Mouse (Mus musculus) liver, adult 2 months (tissue): ENCODE measurements around the gene Hfe. TPM values are rescaled to one million over a fixed set of nuclear protein-coding genes. Genes with fewer than 3 reads are reported as not detected.
"Not testable (repeated sequence)": the region's sequence is repeated elsewhere in the genome, so short reads cannot be mapped to it uniquely, and the experiment has no call there.

Experiments
- DNase-seq: peaks from one replicate; pipeline ENCODE4 v3.0.0-alpha.2; 2011; ENCODE audit warnings: low read depth, low spot score; ENCODE audit errors: extremely low read depth
- H3K27ac ChIP-seq: fragments of 200-500 bp; replicated peaks from 2 replicates; pipeline ENCODE4 v1.5.1; 2012; ENCODE audit warnings: low read depth, mild to moderate bottlenecking, control low read depth, inconsistent platforms, low read length; ENCODE audit not compliant: insufficient read depth
- H3K27me3 ChIP-seq: fragments of 200-500 bp; 2 replicates; pipeline ENCODE4 v1.6.1; 2012; ENCODE audit warnings: mild to moderate bottlenecking, moderate library complexity, low read length, inconsistent platforms; ENCODE audit not compliant: control insufficient read depth, insufficient read depth
- H3K36me3 ChIP-seq: fragments of 200-500 bp; 2 replicates; pipeline ENCODE4 v1.6.1; 2012; ENCODE audit warnings: low read length, inconsistent platforms; ENCODE audit not compliant: control insufficient read depth, insufficient read depth
- H3K4me1 ChIP-seq: fragments of 200-500 bp; 2 replicates; pipeline ENCODE4 v1.6.1; 2011; ENCODE audit warnings: low read length; ENCODE audit not compliant: control insufficient read depth, insufficient read depth
- H3K4me3 ChIP-seq: fragments of 200-500 bp; 2 replicates; pipeline ENCODE4 v1.5.1; 2011; ENCODE audit warnings: low read depth, mild to moderate bottlenecking, control low read depth, low read length, moderate library complexity; ENCODE audit not compliant: insufficient read depth
- H3K79me2 ChIP-seq: fragments of 200-500 bp; 2 replicates; pipeline ENCODE4 v1.6.1; 2012; ENCODE audit warnings: inconsistent platforms, mild to moderate bottlenecking, low read length, moderate library complexity; ENCODE audit not compliant: control insufficient read depth, insufficient read depth
- H3K9ac ChIP-seq: fragments of 200-500 bp; 2 replicates; pipeline ENCODE4 v1.6.1; 2012; ENCODE audit warnings: low read depth, mild to moderate bottlenecking, control low read depth, inconsistent platforms, low read length
- CTCF ChIP-seq: fragments of 200-500 bp; IDR thresholded peaks from 2 replicates; pipeline ENCODE4 v1.5.1; 2011; ENCODE audit warnings: low read depth, low read length, control low read depth
- POLR2A ChIP-seq: fragments of 200-500 bp; IDR thresholded peaks from 2 replicates; pipeline ENCODE4 v1.6.1; 2011; ENCODE audit warnings: low read length, control low read depth; ENCODE audit not compliant: insufficient read depth; ENCODE audit errors: extremely low read depth
- WGBS: fragments of 180-500 bp; shearing (Covaris S2); methylation state at CpG from one replicate; pipeline ENCODE4 v1.1.7; 2018; 5-methylcytosine and 5-hydroxymethylcytosine counted together
- polyA plus RNA-seq: library from polyadenylated mRNA; depleted of rRNA; stranded (reverse); fragments of >200 nt; gene quantifications from 2 replicates; pipeline ENCODE4 v1.2.3, GENCODE M21; 2012
- total RNA-seq: library from RNA; depleted of rRNA; stranded (reverse); fragments of >200 nt; gene quantifications from 2 replicates; pipeline ENCODE4 v1.2.3, GENCODE M21; 2014

The Hfe gene
- total and polyA plus RNA-seq, 2 experiments: 30.4 to 40.9 TPM

DNA sequence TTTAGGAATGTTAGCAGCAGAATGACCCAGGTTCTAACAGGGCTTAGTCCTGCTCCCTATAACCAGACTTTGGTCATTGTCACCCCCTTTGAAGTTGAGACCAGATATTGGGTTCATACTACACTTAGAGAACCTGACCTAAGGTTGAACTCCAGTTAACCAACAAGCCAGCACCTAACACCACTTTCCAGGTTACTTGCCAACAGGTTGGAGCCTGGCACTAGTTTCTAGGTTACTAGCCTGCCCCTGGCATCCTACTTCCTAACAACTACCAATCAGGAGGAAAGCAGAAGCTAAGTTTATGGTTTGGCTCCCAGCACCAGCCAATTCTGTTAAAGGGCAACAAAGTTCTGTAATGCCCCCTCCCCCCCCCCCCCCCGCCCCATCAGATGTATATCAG, 14.6 kb upstream of the Hfe start:
- 44% methylated on average over 1 of the region's 1 CpGs for WGBS
- Histone ChIP-seq H3K27me3 (no peaks in the 10 kb centered on the region), H3K9ac (no peak overlapping the region), H3K4me3 (no peak overlapping the region), H3K79me2 (no peaks in the 10 kb centered on the region), H3K27ac (no peak overlapping the region), H3K4me1 (peaks cover 19% of the 10 kb centered on the region), H3K36me3 (no peaks in the 10 kb centered on the region)
- no peak for TF ChIP-seq POLR2A
- no peak for TF ChIP-seq CTCF
- peak; percentile 96 for DNase-seq

DNA sequence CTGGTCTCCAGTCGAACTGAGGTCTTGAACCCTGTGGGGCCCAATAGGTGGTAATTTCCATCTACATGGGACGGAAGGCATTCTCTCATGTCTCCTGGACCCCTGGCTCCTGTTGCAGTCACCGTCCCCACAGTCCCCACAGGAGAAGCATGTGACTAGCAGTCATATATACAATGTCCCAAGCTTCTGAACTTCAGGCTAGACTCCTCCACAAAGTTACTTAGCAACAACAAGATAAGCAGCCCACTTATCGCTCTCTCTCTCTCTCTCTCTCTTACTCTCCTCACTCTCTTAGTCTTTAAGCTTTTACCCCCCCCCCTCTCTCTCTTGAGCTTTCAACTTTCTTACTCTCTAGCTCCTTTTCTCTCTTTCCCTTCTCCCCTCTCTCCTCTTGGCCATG, 13.6 kb upstream of the Hfe start:
- Histone ChIP-seq H3K9ac (no peak overlapping the region), H3K27ac (no peak overlapping the region), H3K79me2 (no peaks in the 10 kb centered on the region), H3K36me3 (no peaks in the 10 kb centered on the region), H3K27me3 (no peaks in the 10 kb centered on the region), H3K4me3 (no peak overlapping the region), H3K4me1 (peaks cover 12% of the 10 kb centered on the region)
- TF ChIP-seq POLR2A (no peak), CTCF (no peak)
- 96% methylated on average over 4 of the region's 4 CpGs for WGBS
- no peak for DNase-seq

DNA sequence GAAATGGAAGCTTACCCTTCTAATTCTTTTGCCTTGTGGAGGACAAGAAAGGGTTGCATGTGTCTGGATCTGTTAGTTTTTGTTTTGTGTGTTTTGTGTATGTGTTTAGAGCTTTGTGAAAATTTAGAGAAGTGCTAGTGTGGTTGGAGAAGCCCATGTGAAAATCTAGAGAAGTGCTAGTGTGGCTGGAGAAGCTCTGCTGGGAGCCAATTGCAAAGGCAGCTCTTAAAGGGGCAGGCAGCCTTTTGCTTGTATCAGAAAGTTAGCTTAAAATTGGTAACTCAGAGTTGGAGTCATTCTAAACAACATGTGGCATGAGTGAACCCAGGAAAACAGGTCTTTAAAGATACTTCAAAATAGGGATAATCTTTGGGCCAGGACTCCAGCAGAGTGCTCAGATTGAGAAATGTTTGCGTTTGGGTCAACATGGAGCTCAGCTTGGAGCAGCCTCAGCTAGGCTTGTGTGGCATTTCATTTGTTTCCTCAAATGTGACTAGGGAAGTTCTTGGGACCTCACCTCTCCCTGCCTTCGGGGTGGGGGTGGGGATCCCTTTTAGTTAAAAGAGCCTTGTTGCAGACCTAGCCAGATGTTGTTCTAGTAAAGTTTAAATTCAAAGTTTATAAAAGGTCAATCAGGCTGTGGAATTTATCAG, 7.1 kb upstream of the Hfe start:
- peak; percentile 68 for DNase-seq
- H3K4me3 ChIP-seq, H3K9ac ChIP-seq, H3K27me3 ChIP-seq, H3K36me3 ChIP-seq, H3K79me2 ChIP-seq: not testable (repeated sequence)
- Histone ChIP-seq H3K4me1 (peaks cover 12% of the 10 kb centered on the region; the same call in 1 of the 2 replicates), H3K27ac (peak overlapping the region; percentile 36)
- whole genome bisulfite sequencing: 11% methylated on average over 2 of the region's 2 CpGs

DNA sequence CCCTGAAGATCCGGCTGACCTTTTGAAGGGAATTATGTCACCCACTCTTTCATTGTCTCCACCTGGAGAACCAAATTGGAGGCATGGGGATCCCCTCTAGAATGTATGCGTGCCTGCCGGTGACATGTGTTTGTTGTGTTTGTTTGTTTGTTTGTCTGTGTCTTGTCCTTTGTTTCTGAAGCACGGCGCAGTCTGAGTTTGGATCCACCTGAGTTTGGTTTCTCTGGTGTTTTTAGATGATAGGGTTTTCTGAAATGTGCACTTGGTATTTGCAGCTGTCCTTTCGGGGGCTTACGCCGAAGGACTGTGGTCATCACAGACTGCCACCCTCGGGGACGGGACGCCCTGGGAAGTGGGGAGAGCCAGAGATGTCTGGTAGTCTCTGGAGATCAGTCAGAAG, 6.5 kb upstream of the Hfe start:
- no peak overlapping the region for H3K9ac ChIP-seq
- H3K4me3 ChIP-seq: no peak overlapping the region
- H3K27me3 ChIP-seq: no peaks in the 10 kb centered on the region
- no peak for DNase-seq
- peak overlapping the region; percentile 36 for H3K27ac ChIP-seq
- H3K4me1 ChIP-seq: peaks cover 12% of the 10 kb centered on the region; the same call in 1 of the 2 replicates
- H3K36me3 ChIP-seq: no peaks in the 10 kb centered on the region
- TF ChIP-seq CTCF: no peak
- no peak for TF ChIP-seq POLR2A
- WGBS: 64% methylated on average over 11 of the region's 11 CpGs
- H3K79me2 ChIP-seq: no peaks in the 10 kb centered on the region

DNA sequence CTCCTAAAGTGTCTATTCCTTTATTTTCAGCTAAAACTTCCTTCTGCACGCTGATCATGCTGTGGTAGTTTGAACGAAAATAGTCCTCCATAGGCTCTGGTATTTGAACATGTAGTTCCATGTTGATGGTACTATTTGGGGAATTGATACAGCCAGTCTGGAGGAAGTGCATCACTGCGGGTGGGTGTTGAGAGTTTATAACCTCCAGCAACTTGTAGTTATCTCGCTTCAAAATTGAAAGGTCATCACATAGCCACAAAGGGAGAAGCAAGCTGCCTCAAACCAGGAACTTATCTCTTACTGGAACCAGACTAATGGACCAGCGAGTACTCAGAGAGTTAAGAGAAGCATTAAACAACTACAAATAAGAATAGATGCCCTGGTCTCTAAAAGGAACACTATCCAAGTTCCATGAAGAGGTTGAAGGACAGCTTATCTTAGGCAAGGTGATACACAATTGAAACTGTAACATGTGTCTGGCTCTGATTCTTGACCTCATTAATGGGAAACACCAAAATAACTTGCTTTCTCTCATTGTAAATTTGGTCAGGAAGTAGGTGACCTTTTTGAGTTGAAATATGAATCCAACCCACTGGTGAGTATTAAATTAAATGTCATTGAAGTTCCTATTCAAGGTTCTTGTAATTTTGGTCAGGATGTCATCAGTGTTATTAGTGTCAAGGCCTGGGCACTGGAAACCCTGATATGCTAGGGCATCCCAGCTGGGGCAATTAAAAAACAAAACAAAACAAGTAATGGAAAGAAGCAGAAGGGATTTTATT, 5.8 kb upstream of the Hfe start:
- DNase-seq: peak; percentile 58
- H3K4me1 ChIP-seq: peaks cover 12% of the 10 kb centered on the region; the same call in 1 of the 2 replicates
- H3K27me3 ChIP-seq: no peaks in the 10 kb centered on the region
- 77% methylated on average over 5 of the region's 5 CpGs for WGBS
- H3K27ac ChIP-seq: no peak overlapping the region
- H3K9ac ChIP-seq: no peak overlapping the region
- H3K79me2 ChIP-seq: no peaks in the 10 kb centered on the region
- no peaks in the 10 kb centered on the region for H3K36me3 ChIP-seq
- H3K4me3 ChIP-seq: no peak overlapping the region
- TF ChIP-seq POLR2A: no peak
- TF ChIP-seq CTCF: no peak

DNA sequence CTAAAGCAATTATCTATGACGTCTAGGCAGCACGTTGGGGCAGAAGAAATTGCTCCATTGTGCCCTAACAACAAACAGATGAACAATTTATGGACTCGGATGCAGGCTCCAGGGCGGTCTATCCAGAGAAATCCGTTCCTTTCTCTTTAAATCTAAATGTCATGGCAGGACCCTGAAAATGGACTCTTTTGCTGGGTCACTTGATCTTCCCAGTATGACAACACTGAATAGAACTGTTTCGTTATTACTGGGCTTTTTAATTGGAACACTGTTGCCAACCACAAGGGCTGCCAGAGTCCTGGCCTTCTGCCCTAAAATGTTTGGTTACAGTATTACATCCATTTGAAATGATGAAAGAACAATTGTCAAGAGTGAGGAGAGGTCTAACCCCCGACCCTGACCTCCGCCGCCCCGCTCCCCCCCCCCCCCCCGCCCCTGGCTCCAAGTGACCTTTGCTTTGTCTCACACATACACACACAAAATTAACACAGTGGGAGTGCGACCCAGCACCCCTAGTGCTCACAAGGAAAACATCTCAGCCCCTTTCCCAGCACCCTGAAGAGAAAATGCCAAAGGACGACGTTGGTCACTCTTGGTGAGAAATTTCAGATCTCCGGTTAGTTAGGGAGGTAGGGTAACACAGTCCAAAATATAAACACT, 810 bp downstream of the Hfe start:
- H3K27ac ChIP-seq: peak overlapping the region; percentile 93
- H3K27me3 ChIP-seq: no peaks in the 10 kb centered on the region
- H3K4me1 ChIP-seq: peaks cover 25% of the 10 kb centered on the region
- H3K36me3 ChIP-seq: peaks cover 6% of the 10 kb centered on the region; the same call in 1 of the 2 replicates
- H3K79me2 ChIP-seq: no peaks in the 10 kb centered on the region
- WGBS: 7% methylated on average over 15 of the region's 15 CpGs
- TF ChIP-seq POLR2A (no peak), CTCF (no peak)
- H3K9ac ChIP-seq: peak overlapping the region; percentile 92
- peak overlapping the region; percentile 81 for H3K4me3 ChIP-seq
- DNase-seq: peak; percentile 94
